ENCODE assay signal across 11 mouse cellular contexts in the genomic region with DNA sequence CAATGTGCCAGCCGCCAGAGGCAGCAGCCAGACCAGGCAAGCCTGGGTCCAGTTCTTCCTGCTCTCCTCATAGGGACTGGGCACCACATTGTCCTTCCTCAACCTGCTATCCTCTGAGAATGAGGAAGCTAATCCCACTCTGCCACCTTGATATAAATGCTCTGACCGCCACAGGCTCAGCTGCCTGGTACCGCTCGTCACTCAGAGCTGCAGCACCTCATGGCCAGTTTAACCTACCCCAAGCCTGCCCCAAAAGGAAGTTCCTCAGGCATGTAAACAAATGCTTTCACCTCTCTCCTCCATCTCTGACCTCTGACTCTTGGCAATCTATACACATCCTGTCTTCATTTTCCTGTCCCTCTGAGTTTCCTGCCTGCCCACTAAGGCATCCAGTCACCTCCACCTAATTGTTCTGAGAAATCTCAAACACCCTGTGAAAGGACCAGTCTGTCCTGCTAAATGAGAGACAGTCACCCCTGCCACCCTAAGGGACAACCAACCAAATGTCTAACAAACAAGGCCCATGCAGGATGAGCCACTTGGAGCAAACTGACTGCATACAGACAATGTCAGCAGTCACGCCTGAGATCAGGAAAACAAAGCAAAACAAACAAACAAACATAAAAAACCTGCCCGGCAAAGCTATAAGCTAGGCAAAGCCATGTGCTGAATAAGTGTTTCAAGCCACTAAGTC. TPM values are rescaled to one million over a fixed set of nuclear protein-coding genes. Genes with fewer than 3 reads are reported as not detected.
DNase-seq lines count a peak whose midpoint lies in the region; ATAC-seq and TF ChIP-seq lines count a peak whose summit lies in the region.
"Had no signal": no experiment of that assay in that cellular context is flagged by ENCODE, and none has a peak within 500 bp of the region (broad histone marks: within the 10 kb centered on the region; RNA-seq: fewer than 3 reads in every experiment).

No protein-coding gene starts in this region.

- H3K27ac ChIP-seq in lung, embryonic 15.5 days = peak overlapping the region; percentile 54; the same call in 1 of the 2 replicates
- H3K27ac ChIP-seq in heart, embryonic 12.5 days (ENCODE audit: poor library complexity, severe bottlenecking) = peak overlapping the region; percentile 84
- H3K27ac ChIP-seq in kidney, adult 2 months (ENCODE audit: insufficient read depth, low read depth, low read length) = peak overlapping the region; percentile 49
- H3K27ac ChIP-seq in neural tube, embryonic 15.5 days (replicated peaks) = 0 out of 2 replicates have a peak overlapping the region, but pooled peaks have one; percentile 9
- H3K27ac ChIP-seq: limb, embryonic 15.5 days had no signal

- TF ChIP-seq POLR2A in kidney, adult 2 months (IDR thresholded peaks at IDR 0.05; ENCODE audit: low read depth, low read length) = no peak

- WGBS in lung, embryonic 15.5 days = 50% methylated on average over 6 of the region's 6 CpGs
- WGBS in heart, embryonic 12.5 days = 64% methylated on average over 6 of the region's 6 CpGs
- 42% methylated on average over 6 of the region's 6 CpGs for WGBS in kidney, adult 2 months
- 82% methylated on average over 6 of the region's 6 CpGs for WGBS in neural tube, embryonic 15.5 days

- H3K9me3 ChIP-seq in lung, embryonic 15.5 days = no peaks in the 10 kb centered on the region
- H3K9me3 ChIP-seq in heart, embryonic 12.5 days (replicated peaks) = no peaks in the 10 kb centered on the region
- H3K9me3 ChIP-seq in neural tube, embryonic 15.5 days (replicated peaks) = no peaks in the 10 kb centered on the region
- H3K9me3 ChIP-seq: limb, embryonic 15.5 days had no signal

- H3K27me3 ChIP-seq in lung, embryonic 15.5 days = peaks cover 69% of the 10 kb centered on the region
- H3K27me3 ChIP-seq in heart, embryonic 12.5 days (replicated peaks) = no peaks in the 10 kb centered on the region
- no peaks in the 10 kb centered on the region for H3K27me3 ChIP-seq in kidney, adult 2 months (replicated peaks; ENCODE audit: control insufficient read depth, insufficient read depth, low read length)
- no peaks in the 10 kb centered on the region for H3K27me3 ChIP-seq in neural tube, embryonic 15.5 days (replicated peaks)
- H3K27me3 ChIP-seq: limb, embryonic 15.5 days; Patski had no signal

- TF ChIP-seq CTCF in kidney, adult 2 months (conservative IDR thresholded peaks at IDR 0.05; ENCODE audit: insufficient read depth, insufficient read length, low read depth, low read length) = no peak

- H3K4me2 ChIP-seq in lung, embryonic 15.5 days = no peak overlapping the region
- 0 out of 2 replicates have a peak overlapping the region, but pooled peaks have one; percentile 13 for H3K4me2 ChIP-seq in heart, embryonic 12.5 days
- H3K4me2 ChIP-seq in neural tube, embryonic 15.5 days = no peak overlapping the region
- H3K4me2 ChIP-seq: limb, embryonic 15.5 days had no signal

- ATAC-seq in lung, embryonic 15.5 days (ENCODE audit: borderline replicate concordance, extremely low read depth, low FRiP score, low TSS enrichment) = no peak
- no peak for ATAC-seq in heart, embryonic 12.5 days (ENCODE audit: insufficient number of reproducible peaks, low FRiP score)
- no peak for ATAC-seq in neural tube, embryonic 15.5 days (ENCODE audit: low FRiP score)
- ATAC-seq: Patski had no signal

- H3K9ac ChIP-seq in lung, embryonic 15.5 days = no peak overlapping the region
- H3K9ac ChIP-seq in heart, embryonic 12.5 days = peak overlapping the region; percentile 19
- no peak overlapping the region for H3K9ac ChIP-seq in neural tube, embryonic 15.5 days (replicated peaks)
- H3K9ac ChIP-seq: limb, embryonic 15.5 days had no signal

- no peak overlapping the region for H3K4me3 ChIP-seq in lung, embryonic 15.5 days
- H3K4me3 ChIP-seq in heart, embryonic 12.5 days = no peak overlapping the region
- no peak overlapping the region for H3K4me3 ChIP-seq in kidney, adult 2 months (ENCODE audit: insufficient read depth, low read depth, low read length)
- H3K4me3 ChIP-seq in neural tube, embryonic 15.5 days (replicated peaks) = no peak overlapping the region
- H3K4me3 ChIP-seq: erythroblast, embryonic 14.5 days; limb, embryonic 15.5 days had no signal

- DNase-seq in lung, postnatal 25 days (ENCODE audit: low spot score) = no peak
- peak; percentile 79 for DNase-seq in kidney, adult 2 months
- no peak for DNase-seq in layer of hippocampus, adult 9-11 months
- no peak for DNase-seq in urinary bladder, postnatal 25 days (ENCODE audit: low spot score)
- DNase-seq: thymus, postnatal 25 days had no signal

- no peaks in the 10 kb centered on the region for H3K36me3 ChIP-seq in lung, embryonic 15.5 days
- H3K36me3 ChIP-seq in heart, embryonic 12.5 days = peaks cover 6% of the 10 kb centered on the region; the same call in 1 of the 2 replicates
- H3K36me3 ChIP-seq in kidney, adult 2 months (ENCODE audit: control insufficient read depth, insufficient read depth, low read length) = no peaks in the 10 kb centered on the region; the same call in 1 of the 2 replicates
- peaks cover 22% of the 10 kb centered on the region for H3K36me3 ChIP-seq in neural tube, embryonic 15.5 days

- H3K4me1 ChIP-seq in lung, embryonic 15.5 days = peaks cover 33% of the 10 kb centered on the region
- H3K4me1 ChIP-seq in heart, embryonic 12.5 days (replicated peaks) = peaks cover 94% of the 10 kb centered on the region
- H3K4me1 ChIP-seq in kidney, adult 2 months (ENCODE audit: control insufficient read depth, insufficient read depth, low read length) = peaks cover 49% of the 10 kb centered on the region
- H3K4me1 ChIP-seq in neural tube, embryonic 15.5 days = peaks cover 33% of the 10 kb centered on the region

RNA-seq across cellular contexts. Expression of a gene that starts 27.8 kb away (rescaled TPM):
- polyA plus RNA-seq in lung, embryonic 15.5 days (2015; fragmentation: Nextera tagmentation; extraction: Ambion mirVana) = 25.4 and 26.4 TPM in 2 replicates
- 29.9 and 30.2 TPM in 2 replicates for polyA plus RNA-seq in heart, embryonic 12.5 days (2016; fragmentation: Nextera tagmentation; extraction: Ambion mirVana)
- polyA plus RNA-seq in kidney, adult 2 months (2012; rRNA removed) = 33.4 and 43.4 TPM in 2 replicates
- 131 and 150 TPM in 2 replicates for polyA plus RNA-seq in neural tube, embryonic 15.5 days (2015; fragmentation: Nextera tagmentation; extraction: Ambion mirVana)

Comparison
In these comparisons a context has a peak if more than half of its experiments do, and no peak if none do; other contexts are left out.
1. H3K27ac ChIP-seq: peak in every context shown above with its lines; median percentile 84 in heart, embryonic 12.5 days; 54 in lung, embryonic 15.5 days; 49 in kidney, adult 2 months; 9 in neural tube, embryonic 15.5 days.